Mouse (Mus musculus): ENCODE results near the gene Scarf2. TPM values are rescaled to one million over a fixed set of nuclear protein-coding genes. Genes with fewer than 3 reads are reported as not detected.

Scarf2 gene
- total RNA-seq, 2 experiments from 2014 or later, result 1.1 TPM; not detected in 1

DNA sequence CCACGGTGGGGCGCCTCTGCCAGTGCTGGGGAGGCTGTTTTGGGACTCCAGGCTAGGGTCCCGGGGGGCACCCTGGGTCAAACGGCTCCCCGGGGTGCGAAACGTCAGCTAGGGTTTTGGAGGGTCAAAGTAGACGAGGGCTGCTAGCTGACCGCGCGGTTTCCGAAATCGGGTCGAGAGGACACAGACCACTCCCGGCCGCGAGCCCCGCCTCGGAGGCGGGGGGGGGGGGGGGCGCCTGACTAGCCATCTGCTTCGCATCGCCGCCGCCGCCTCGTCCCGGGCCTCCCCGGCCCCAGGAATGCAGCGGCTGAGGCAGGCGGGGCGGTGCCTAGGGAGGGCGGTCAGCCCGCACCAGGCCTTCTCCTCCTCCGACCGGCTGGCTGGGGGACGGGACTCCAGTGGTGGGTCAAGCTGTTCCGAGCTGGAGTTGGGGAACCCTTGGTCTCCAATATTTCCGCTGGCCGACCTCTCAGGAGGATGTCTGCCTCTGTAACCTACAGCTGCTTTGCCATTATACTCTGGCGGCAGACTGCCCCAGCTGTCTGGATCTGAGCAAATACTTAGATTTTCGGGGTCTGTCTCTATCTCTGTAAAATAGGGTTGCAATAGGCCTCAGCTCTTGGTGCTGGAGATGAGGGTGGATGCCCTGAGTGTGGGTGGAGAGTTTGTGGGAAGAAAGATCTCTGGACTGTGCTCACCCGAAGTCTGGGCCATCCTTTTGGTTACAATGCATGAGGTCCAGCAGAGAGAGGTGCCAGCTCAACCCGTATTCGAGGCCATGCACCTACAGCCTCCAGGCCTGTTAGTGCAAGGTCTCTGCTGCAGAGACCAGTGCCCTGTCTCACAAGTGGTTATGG, 1.5 kb downstream of the Scarf2 start:
- ATAC-seq (replicated peaks; ENCODE audit: poor library complexity, severe bottlenecking), result no peak

DNA sequence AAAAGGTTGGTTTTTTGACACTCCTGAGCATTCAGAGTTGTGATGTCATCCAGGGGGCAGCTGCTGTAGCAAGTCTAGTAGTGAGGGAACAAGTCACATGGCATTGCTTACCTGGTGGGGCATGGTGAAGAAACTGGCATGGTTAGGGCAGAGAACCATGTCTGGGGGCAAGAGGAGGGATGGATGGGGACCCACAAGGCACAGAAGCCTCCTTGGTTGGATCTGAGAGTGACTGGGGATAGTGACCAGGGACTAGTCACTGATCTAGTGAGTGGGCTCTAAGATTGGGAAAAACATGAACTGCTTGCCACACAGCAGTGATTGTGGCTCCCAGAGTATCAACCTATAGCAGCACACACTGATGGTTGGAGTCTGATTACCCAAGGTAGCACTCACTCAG, 2.5 kb downstream of the Scarf2 start:
- no peak for ATAC-seq (replicated peaks; ENCODE audit: poor library complexity, severe bottlenecking)

DNA sequence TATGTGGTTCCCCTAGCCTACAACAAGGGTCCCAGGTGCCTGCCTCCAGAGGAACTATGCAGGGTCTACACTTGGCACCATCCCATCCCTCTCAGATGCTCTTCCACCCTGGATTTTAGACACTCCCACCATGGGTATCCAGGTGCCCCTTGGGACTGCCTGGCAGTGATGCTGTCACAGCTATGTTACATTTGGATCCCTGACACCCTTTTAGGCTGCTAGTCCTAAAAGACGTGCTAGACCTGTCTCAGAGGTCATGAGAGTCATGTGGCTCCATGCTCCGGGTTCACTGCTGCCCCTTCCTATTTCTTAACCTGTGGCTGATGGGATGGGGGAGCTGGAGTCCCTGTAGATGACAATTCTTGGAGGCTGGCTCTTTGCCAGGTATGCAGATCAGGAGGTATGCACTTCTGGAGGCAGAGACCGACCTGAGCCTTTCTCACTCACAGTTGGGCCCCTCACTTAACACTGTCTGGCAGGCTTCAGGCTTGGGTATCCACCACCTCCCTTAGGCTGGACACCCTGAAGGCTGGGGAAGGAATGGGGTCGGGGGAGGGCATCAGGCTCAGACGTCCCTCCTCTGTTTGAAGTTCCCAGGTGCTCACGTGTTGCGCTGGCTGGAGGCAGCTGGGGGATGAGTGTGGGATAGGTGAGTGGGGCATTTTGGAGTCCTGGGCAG, 4.8 kb downstream of the Scarf2 start:
- ATAC-seq (replicated peaks; ENCODE audit: poor library complexity, severe bottlenecking), result no peak

DNA sequence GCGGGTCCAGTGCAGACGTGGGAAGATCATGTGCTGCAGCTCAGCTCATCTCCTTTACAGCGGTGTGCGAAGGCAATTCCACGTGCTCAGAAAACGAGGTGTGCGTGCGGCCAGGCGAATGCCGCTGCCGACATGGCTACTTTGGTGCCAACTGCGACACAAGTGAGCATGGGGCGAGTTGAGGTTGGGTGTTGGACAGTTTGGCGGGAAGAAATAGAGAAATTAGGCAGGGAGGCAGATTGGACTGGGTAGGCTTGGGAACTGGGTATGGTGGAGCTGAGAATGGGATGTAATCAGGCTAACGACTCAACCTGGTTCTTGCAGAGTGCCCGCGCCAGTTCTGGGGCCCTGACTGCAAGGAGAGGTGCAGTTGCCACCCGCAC, 5.4 kb downstream of the Scarf2 start:
- no peak for ATAC-seq (replicated peaks; ENCODE audit: poor library complexity, severe bottlenecking)

DNA sequence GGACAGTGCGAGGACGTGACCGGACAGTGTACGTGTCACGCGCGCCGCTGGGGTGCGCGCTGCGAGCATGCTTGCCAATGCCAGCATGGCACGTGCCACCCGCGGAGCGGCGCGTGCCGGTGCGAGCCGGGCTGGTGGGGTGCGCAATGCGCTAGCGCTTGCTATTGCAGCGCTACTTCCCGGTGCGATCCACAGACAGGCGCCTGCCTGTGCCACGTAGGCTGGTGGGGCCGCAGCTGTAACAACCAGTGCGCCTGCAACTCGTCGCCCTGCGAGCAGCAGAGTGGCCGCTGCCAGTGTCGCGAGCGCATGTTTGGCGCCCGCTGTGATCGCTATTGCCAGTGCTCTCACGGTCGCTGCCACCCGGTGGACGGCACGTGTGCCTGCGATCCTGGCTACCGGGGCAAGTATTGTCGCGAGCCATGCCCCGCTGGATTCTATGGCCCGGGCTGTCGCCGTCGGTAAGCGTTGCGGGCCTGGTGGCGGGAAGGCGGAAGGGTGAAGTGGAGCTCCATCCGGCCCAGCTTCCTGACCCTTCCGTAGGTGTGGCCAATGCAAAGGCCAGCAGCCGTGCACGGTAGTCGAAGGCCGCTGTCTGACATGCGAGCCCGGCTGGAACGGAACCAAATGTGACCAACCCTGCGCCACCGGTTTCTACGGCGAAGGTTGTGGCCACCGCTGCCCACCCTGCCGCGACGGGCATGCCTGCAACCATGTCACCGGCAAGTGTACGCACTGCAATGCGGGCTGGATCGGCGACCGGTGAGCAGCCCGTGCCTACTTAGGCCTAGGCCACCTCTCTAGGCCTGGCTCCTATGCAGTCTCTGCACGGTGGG, 6.0 kb downstream of the Scarf2 start:
- peak; percentile 19 for ATAC-seq (replicated peaks; ENCODE audit: poor library complexity, severe bottlenecking)

DNA sequence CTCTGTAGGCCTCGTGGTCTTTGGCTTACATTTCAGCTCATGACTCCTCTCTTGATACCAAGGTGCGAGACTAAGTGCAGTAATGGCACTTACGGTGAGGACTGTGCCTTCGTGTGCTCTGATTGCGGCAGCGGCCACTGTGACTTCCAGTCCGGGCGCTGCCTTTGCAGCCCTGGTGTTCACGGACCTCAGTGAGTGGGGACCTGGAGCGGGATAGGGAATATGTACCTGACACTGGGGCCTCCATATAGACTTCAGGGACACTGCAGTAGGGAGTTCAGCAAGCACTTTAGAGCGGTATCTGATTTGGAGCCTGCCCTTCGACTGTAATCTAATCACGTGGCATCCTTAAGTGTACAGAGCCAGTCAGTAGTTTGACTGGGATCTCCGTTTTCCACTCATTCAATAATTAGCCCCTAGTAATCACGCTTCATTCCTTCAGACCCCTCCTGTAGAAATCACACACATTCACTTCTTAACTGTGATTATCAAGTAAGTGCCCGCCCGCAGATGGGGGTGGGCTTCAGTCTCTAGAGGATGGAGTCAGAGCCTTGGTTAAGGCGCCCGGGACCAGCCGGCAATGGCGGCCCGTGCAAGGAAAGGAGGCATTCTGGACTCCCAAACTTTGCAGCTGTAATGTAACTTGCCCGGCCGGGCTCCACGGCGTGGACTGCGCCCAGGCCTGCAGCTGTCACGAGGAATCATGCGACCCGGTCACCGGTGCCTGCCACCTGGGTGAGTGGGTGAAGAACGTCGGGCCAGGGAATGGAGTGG, 6.8 kb downstream of the Scarf2 start:
- ATAC-seq (replicated peaks; ENCODE audit: poor library complexity, severe bottlenecking), result no peak

DNA sequence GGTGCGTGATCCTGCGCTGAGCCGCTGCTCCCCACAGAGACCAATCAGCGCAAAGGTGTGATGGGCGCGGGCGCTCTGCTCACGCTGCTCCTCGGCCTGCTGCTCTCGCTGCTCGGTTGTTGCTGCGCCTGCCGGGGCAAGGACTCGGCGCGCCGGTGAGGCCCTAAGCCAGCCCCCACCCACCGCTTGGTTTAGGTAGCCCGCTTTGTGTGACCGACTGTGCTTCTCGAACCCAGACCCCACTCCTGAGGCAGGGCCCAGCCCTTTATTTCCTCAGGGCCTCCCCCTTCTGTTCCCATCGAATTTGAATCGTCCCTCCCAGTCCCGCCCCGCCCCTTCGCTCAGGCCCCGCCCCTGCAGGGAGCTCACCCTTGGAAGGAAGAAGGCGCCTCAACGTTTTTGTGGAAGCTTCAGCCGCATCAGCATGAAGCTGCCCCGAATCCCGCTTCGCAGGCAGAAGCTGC, 7.4 kb downstream of the Scarf2 start:
- no peak for ATAC-seq (replicated peaks; ENCODE audit: poor library complexity, severe bottlenecking)

DNA sequence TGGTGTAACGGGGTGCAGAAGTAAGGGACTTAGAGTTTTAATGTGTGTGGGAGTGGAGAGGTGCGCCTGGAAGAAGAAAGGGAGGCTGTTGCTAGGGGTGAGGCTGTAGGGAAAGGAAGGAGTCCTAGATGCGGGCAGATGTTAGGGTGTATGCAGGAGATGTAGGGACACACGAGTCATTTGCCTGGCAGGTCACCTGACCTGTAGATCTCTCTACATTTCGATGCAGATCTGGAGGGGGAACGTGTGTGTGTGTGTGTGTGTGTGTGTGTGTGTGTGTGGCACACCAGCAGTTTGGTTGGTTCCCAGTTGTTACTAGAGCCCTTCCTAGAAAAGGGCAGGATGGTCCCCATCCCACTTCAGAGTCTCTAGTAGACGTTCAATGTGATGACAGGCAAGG, 7.9 kb downstream of the Scarf2 start:
- ATAC-seq (replicated peaks; ENCODE audit: poor library complexity, severe bottlenecking), result no peak

DNA sequence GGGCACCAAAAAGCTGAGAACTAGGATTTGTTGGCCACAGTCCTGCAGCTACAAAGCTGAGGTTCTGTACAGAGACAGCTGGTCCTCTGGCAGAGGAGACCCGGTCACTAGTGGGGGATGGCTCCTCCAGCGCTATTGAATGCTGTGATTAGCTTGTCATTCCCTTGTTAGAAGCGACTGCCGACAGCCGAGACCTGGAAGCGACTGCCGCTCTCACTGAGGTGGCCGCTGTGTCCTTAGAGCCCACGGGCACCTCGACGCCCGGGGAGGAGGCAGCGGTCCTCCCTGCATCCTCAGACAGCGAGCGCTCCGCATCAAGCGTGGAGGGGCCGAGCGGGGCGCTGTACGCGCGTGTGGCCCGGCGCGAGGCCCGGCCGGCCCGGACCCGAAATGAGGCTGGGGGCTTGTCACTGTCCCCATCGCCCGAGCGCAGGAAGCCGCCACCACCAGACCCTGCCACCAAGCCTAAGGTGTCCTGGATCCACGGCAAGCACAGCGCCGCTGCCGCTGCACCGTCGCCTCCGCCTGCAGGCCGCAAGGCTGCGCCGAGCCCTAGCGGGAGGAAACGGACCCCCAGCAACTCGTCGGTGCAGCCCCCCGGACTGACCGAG, 9.6 kb downstream of the Scarf2 start:
- ATAC-seq (replicated peaks; ENCODE audit: poor library complexity, severe bottlenecking), result no peak

DNA sequence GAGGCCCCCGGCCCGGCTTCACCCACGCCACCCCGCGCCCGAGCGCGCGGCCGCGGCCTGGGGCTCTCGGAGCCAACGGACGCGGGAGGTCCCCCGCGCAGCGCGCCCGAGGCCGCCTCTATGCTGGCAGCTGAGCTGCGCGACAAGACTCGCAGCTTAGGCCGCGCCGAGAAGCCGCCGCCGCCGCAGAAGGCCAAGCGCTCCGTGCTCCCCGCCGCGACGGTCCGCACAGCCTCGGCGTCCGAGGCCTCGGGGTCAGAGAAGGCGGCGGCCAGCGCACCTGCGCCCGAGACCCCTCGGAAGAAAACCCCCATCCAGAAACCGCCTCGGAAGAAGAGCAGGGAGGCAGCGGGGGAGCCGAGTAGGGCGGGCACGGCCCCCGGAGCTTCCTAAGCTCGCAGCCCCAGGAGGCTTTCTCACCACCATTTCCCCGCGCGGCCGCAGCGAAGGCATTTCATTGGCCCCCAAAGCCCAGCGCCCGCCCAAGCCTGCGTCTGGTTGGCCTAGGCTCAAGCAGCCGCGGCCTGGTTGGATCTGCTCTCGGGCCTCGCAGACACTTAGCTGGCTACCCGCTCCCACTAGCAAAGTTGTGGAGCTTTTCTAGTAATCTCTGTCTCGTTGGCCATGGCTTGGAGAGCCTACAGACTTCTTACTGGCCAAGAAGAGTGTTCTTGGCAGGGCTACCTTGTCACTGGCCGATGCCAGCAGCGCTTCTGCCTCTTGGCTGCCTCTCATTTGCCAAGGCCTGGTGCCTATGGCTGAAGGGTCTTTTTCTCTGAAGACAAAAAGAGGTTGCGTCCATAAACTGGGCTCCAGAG, 10.3 kb downstream of the Scarf2 start:
- peak; percentile 71 for ATAC-seq (replicated peaks; ENCODE audit: poor library complexity, severe bottlenecking)

DNA sequence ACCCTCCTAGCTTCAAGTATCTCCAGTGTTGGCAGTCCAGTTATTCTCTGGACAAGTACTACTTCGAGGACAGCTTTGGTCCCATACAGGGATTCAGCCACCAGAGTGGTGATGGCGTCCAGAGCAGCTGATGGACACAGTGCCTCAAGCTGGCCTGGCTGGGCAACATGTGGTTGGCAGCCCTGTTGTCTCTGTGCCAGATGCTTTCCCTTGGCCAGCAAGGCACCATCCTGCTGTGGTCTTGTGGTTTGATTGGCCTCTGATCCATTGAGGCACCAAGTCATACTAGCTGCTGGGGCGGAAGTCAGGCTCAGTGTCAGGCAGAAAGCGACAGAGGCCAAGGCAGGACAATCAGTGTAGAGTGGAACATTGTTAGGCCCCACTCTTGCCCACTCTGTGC, 12.0 kb downstream of the Scarf2 start:
- ATAC-seq (replicated peaks; ENCODE audit: poor library complexity, severe bottlenecking), result no peak

DNA sequence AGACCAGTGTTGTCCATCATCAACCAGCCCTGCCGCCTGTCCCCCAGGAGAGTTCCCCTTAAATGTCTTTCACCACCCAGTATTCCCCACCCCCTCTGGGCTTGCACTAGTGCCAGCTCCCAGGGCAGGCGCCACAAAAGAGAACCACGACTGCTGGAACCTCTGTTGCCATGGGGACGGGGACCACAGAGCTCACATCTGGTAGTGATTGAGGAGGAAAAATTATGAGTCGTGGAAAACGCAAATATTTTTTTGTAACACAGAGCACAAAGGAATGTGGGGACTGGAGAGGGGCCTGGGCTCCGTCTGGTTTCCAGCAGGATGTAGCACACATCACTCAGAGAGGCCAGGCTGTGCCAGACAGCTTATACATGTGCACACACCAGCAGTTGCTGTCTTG, 12.6 kb downstream of the Scarf2 start:
- ATAC-seq (replicated peaks; ENCODE audit: poor library complexity, severe bottlenecking), result no peak; the same call in 1 of the 2 replicates

DNA sequence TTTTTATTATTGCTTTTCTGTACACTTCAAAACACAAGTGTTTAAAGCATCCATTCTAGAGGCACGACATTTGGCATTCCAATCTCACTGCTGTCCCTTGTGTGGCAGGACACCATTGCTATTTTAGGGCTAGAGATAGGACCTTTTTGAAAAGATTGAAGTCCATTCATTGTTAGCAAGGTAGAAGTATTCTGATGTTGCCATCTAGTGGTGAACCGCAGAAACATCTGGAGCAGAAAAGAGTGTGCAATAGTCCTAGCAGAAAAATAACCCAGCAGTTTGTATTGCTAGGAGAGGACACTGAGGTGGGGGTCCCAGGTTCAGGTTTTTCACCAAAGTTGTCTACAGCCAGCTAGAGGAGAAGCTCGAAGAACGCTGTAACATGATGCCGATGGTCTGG, 15.0 kb downstream of the Scarf2 start:
- no peak for ATAC-seq (replicated peaks; ENCODE audit: poor library complexity, severe bottlenecking)

DNA sequence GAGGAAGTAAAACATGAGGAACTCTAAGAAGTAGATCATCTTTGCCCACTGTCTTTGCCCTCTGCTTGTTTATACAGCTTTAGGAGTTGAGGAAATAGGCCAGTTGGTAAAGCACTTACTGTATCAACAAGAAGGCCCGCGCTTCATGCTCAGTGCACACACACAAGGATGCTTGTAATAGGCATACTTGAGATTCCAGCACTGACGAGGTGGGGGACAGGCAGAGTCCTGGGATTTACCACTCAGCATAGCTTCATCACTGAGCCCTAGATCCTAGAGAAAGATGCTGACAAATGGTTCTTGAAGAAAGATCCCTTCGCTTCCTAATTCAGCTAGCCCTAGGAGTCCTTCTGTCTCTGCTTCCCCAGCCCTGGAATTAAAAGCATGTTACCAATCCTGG, 16.1 kb downstream of the Scarf2 start:
- ATAC-seq (replicated peaks; ENCODE audit: poor library complexity, severe bottlenecking), result no peak

DNA sequence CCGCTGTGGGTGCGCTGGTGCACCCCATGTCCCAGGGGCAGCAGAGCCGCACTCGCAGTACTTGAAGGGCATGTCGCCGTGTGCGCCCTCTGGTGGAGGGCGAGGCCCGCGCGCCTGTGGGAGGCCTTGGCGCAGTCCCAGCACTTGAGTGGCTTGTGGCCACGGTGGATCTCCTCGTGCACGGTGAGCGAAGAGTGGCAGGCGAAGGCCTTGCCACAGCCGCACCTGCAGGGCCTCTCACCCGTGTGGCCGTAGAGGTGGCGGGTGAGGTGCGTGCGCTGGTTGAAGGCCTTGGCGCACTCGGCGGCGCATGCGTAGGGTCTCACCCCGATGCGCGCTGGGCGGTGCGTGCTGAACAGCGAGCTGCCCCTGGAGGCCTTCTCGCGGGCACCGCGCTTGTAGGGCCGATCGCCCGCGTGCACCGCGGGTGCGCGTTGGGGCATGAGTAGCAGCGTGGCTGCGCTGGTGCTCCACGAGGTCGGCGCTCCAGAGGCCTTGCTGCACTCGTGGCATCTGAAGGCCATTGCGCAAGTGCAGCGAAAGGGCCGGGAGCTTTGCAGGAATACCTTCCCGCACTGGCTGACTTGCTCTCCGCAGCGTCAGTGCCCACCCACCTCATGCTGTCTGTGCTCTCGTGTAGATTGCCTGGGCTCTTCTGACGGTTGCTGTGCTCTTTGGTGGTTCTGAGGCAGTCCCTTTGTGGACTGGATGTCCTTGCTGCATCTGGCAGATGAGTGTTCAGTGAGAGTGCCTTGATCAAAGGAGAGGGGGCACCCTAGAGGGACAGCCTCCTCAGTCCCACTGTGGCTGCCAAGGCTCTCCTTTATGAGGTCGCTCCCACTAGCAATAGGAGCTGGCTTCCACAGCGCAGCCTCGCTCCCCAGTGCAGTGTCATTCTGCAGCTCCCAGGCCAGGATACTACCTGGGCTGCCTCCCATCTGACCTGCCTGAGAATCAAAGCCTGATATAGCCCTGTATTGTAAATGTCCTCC, 18.6 kb downstream of the Scarf2 start:
- ATAC-seq (replicated peaks; ENCODE audit: poor library complexity, severe bottlenecking), result peak; percentile 88

DNA sequence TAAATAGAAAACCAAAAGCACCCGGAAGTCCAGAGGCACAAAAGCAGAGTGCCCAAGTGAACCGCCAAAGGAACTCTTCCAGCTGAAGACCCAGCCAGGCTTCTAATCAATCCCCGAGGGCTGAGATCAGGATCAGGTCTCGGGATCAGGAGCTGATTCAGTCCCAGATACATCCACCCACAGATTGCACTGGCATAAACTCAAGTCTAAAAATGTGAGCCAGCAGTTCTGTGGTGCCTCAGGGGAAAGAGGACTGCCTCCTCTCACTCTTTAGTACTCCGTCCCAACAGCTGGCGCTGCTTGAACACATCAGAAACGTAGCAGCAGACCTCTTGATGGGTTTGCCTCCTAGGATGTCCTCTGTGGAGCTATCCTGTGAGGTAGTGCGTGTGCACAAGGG, 19.4 kb downstream of the Scarf2 start:
- ATAC-seq (replicated peaks; ENCODE audit: poor library complexity, severe bottlenecking), result no peak

DNA sequence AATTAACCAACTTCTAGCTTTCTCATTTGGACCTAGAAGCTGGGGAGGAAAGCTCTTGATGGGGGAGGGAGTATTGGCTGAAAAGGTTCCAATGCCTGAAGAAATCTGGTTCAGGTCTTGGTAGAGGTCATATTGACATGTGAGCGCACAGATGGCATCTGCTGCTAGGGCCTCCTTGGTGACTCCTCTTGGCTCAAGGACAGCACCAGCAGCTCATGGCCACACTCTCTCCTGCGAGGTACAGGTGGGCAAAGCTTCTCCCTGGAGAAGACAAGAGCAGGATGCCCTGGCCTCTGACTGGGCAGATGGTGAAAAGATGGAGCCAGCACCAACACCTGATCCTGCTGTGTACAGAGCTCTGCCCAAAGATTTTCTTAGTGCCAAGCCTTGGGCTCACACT, 29.4 kb downstream of the Scarf2 start:
- ATAC-seq (replicated peaks; ENCODE audit: poor library complexity, severe bottlenecking), result no peak

DNA sequence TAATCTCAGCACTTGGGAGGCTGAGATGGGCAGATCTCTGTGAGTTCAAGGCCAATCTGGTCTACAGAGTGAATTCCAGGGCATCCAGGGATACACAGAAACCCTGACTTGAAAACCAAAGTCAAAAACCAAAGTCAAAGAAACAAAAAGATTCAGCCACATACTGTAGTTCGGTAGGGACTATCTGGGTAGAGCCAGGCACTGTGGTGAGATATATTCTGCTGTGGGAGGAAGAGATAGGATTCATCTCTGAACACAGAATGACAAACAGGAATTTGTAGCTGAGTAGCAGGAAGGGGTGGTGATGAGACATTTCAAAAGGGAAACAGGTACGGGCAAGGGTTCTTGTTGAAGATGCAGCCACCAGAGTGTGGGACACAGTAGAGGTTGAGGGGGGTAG, 31.1 kb downstream of the Scarf2 start:
- ATAC-seq (replicated peaks; ENCODE audit: poor library complexity, severe bottlenecking), result no peak
